Mouse (Mus musculus): ENCODE data around the gene Lmcd1. TPM values are rescaled to one million over a fixed set of nuclear protein-coding genes. Genes with fewer than 3 reads are reported as not detected.

Gene Lmcd1
- polyA plus RNA-seq, 1 experiment from 2014 or later, result 26.6 TPM

DNA sequence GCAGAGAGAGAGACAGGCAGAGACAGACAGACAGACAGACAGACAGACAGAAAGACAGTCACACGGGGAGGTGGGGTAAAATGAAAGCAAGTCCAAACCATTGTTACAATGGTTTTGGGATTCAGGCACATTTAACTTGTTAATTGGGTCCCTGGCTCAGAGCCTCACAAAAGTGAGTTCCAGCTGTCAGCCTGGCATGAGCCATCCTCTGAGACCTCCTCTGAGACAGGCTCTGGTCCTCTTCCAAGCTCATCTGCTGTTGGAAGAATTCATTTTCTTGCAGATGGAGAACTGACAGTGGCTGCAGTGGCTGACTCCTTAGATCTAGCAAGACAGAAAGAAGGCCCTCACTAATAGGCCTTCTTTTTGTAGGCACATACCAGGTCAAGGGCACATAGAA is 6.9 kb upstream of the Lmcd1 start:
- Histone ChIP-seq H3K4me3 (no peak overlapping the region), H3K27ac (no peak overlapping the region), H3K9me3 (no peaks in the 10 kb centered on the region), H3K4me2 (no peak overlapping the region), H3K9ac (no peak overlapping the region), H3K4me1 (peaks cover 14% of the 10 kb centered on the region), H3K36me3 (no peaks in the 10 kb centered on the region), H3K27me3 (peaks cover 7% of the 10 kb centered on the region; the same call in 1 of the 2 replicates)
- WGBS, result 41% methylated on average over 1 of the region's 1 CpGs
- ATAC-seq (ENCODE audit: insufficient number of reproducible peaks, low FRiP score, low TSS enrichment, low read depth), result no peak

DNA sequence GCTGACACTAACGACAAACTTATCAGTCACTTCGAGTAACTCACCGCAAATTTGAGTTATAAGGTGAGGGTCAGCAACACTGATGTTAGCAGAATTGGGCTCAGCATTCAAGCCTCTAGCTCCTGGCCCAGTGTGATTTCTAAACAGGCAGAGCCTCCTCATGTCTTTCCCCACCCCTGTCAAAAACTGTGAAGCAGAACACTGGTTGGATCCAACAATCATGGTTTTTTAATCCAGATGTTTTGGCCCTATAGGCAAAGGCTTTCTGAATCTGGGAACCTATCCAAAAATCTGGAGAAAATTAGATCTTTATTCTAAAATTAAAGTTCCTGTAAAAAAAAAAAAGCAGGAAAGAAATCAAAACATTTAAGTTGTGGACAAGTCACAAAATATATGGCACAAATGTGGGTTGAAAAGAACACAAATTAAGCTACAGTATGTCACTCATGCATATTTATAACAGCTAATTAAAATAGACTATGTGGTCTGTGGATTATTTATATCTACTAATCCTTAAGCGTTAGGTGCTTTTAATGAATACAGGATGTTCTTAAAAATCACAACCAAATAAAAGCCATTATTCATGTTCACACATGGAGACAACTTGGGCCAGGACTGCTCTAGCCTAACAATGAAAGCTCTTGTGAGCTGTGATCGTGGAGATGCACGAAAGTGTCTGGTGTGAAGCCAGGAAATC is 5.7 kb upstream of the Lmcd1 start:
- Histone ChIP-seq H3K36me3 (no peaks in the 10 kb centered on the region), H3K9me3 (no peaks in the 10 kb centered on the region), H3K4me1 (peaks cover 14% of the 10 kb centered on the region), H3K9ac (no peak overlapping the region), H3K4me3 (no peak overlapping the region), H3K27me3 (peaks cover 7% of the 10 kb centered on the region; the same call in 1 of the 2 replicates), H3K4me2 (no peak overlapping the region), H3K27ac (no peak overlapping the region)
- ATAC-seq (ENCODE audit: insufficient number of reproducible peaks, low FRiP score, low TSS enrichment, low read depth), result no peak
- 47% methylated on average over 6 of the region's 6 CpGs for WGBS

DNA sequence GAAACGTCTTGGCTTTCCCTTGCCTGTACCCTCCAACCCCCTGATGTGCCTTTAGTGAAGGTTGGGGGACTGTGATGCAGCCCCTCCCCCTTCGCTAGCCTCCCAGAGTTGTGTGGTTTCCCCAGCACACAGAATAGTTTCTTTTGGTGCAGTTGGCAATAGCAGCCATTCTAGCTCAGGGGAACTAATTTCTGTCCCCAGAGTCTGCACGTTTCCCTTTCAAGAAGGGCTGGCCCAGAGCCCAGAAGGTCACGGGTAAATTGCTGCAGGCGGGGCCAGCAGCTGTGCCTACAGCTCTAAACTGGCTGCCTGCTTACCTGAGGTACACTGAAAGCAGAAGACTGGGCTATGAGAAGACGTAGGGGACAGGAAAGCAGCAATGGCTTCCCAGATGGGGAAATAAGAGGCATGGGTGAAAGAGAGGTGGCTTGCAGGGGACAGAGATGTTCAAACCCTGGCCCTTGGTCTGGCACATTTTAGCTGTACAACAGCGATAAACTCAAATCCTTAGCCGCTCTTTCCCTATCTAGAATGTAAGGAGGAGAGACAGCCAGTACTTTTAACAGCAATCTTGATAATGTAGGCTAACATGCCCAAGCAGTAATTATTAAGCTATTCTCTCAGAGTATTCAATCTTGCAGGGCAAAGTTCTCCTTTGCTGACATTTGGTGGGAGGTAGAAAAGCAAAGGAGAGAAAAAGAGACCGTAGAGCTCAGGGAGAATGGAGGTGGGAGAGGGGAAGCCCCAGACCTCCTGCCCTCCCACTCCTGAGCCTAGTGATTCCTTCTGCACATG is 900 bp downstream of the Lmcd1 start:
- H3K36me3 ChIP-seq, result no peaks in the 10 kb centered on the region
- 0 out of 2 replicates have a peak, but pooled peaks have one; percentile 20 for ATAC-seq (ENCODE audit: insufficient number of reproducible peaks, low FRiP score, low TSS enrichment, low read depth)
- no peaks in the 10 kb centered on the region for H3K9me3 ChIP-seq
- H3K9ac ChIP-seq, result no peak overlapping the region
- WGBS, result 27% methylated on average over 9 of the region's 9 CpGs
- H3K27me3 ChIP-seq, result peaks cover 14% of the 10 kb centered on the region; the same call in 1 of the 2 replicates
- peaks cover 21% of the 10 kb centered on the region for H3K4me1 ChIP-seq
- peak overlapping the region; percentile 37 for H3K4me3 ChIP-seq
- H3K27ac ChIP-seq, result peak overlapping the region; percentile 75
- H3K4me2 ChIP-seq, result peak overlapping the region; percentile 59

DNA sequence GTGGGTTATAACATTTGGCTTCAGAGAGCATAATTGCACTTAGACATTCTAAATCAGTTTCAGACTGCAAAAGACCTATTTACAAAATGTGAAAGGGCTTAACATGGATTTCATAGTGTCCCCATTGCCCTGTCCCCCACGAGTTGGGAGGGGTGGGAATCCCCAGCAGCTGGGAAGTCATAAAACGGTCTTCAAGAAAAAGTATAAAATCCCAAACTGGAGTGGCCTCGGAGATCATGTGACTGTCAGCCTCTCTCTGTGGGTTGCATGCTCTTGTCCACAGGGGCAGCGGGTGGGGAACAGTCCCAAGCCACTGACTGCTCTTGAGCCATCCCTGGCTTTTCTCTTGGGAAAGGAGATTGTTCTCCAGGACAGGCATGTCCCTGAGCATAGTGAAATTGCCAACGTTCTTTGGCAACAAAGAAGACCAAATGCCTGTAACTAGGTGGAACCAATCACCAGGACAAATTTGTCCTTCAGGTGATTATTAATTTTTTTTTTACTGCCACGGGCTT is 2.2 kb downstream of the Lmcd1 start:
- 54% methylated on average over 6 of the region's 6 CpGs for WGBS
- ATAC-seq (ENCODE audit: insufficient number of reproducible peaks, low FRiP score, low TSS enrichment, low read depth), result no peak
- peaks cover 7% of the 10 kb centered on the region; the same call in 1 of the 2 replicates for H3K27me3 ChIP-seq
- H3K27ac ChIP-seq, result no peak overlapping the region
- H3K36me3 ChIP-seq, result no peaks in the 10 kb centered on the region
- 0 out of 2 replicates have a peak overlapping the region, but pooled peaks have one; percentile 37 for H3K4me3 ChIP-seq
- H3K4me2 ChIP-seq, result peak overlapping the region; percentile 59; the same call in 1 of the 2 replicates
- no peak overlapping the region for H3K9ac ChIP-seq
- no peaks in the 10 kb centered on the region for H3K9me3 ChIP-seq
- peaks cover 21% of the 10 kb centered on the region for H3K4me1 ChIP-seq

DNA sequence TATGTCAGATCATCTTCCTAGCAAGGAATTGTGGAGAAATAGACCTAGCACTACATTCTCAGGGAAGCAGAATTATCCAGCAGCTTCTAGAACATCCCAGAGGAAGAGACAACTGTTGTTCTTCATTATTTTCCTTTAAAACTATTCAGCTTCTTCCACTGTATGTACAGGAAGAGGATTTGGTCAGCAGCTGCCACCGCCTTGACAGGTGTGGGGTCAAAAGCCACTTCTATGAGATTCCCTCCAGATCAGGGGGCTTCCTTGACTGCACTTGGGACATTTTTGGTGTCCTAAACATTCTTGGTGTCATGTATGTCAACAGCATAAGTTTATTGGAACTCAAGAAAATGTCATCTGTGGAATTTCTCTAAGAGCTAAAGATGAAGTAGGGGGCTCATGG is 5.2 kb downstream of the Lmcd1 start:
- no peak for ATAC-seq (ENCODE audit: insufficient number of reproducible peaks, low FRiP score, low TSS enrichment, low read depth)
- 85% methylated on average over 1 of the region's 1 CpGs for WGBS
- no peak overlapping the region for H3K9ac ChIP-seq
- H3K27me3 ChIP-seq, result peaks cover 4% of the 10 kb centered on the region; the same call in 1 of the 2 replicates
- no peak overlapping the region for H3K27ac ChIP-seq
- H3K4me3 ChIP-seq, result no peak overlapping the region
- H3K36me3 ChIP-seq, result no peaks in the 10 kb centered on the region
- no peaks in the 10 kb centered on the region for H3K9me3 ChIP-seq
- H3K4me1 ChIP-seq, result peaks cover 14% of the 10 kb centered on the region
- H3K4me2 ChIP-seq, result no peak overlapping the region

DNA sequence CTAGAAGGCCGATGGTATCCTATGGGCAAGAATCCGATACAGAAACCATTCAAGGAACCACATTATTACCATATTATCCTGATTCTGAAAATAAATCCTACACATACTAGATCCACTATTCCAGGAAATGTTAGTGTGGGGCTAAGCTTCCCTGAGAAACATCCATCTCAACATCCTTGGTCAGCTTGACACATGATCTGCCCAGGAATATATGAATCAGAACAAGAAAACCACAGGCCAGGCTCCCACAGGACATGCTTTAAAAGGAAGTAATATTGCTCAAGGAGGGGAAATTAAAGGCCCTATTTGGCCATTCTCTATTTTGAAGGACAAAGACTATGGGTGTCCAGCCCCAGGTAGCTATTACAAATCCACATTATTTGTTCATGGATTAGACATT is 6.6 kb downstream of the Lmcd1 start:
- H3K9ac ChIP-seq, result no peak overlapping the region
- H3K27me3 ChIP-seq, result no peaks in the 10 kb centered on the region
- no peak overlapping the region for H3K4me3 ChIP-seq
- no peak overlapping the region for H3K27ac ChIP-seq
- H3K4me2 ChIP-seq, result no peak overlapping the region
- no peaks in the 10 kb centered on the region for H3K9me3 ChIP-seq
- no peaks in the 10 kb centered on the region for H3K36me3 ChIP-seq
- ATAC-seq (ENCODE audit: insufficient number of reproducible peaks, low FRiP score, low TSS enrichment, low read depth), result no peak
- peaks cover 5% of the 10 kb centered on the region; the same call in 1 of the 2 replicates for H3K4me1 ChIP-seq
- WGBS, result 92% methylated on average over 2 of the region's 2 CpGs

DNA sequence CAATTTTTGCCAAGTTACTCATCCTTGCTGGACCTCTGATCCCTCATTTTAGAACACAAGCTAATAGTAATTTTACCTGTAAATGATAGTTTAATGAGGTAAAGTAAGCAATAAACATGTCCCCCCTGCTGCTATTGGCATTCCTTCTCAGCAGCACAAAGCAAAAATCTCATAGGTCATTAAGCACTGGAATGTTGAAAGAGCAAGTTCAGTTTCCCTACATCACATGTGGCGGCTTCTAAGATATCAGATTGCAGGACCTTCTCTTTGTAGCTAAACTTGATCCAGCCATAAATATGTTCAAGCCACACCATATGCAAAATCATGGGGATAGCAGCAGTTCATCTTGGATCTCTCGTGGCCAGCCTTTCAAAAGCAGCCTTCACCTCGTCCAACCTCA is 7.4 kb downstream of the Lmcd1 start:
- Histone ChIP-seq H3K4me2 (no peak overlapping the region), H3K4me1 (no peaks in the 10 kb centered on the region), H3K27me3 (no peaks in the 10 kb centered on the region), H3K9ac (no peak overlapping the region), H3K36me3 (no peaks in the 10 kb centered on the region), H3K9me3 (no peaks in the 10 kb centered on the region), H3K27ac (no peak overlapping the region), H3K4me3 (no peak overlapping the region)
- ATAC-seq (ENCODE audit: insufficient number of reproducible peaks, low FRiP score, low TSS enrichment, low read depth), result no peak
- 27% methylated on average over 3 of the region's 3 CpGs for WGBS

DNA sequence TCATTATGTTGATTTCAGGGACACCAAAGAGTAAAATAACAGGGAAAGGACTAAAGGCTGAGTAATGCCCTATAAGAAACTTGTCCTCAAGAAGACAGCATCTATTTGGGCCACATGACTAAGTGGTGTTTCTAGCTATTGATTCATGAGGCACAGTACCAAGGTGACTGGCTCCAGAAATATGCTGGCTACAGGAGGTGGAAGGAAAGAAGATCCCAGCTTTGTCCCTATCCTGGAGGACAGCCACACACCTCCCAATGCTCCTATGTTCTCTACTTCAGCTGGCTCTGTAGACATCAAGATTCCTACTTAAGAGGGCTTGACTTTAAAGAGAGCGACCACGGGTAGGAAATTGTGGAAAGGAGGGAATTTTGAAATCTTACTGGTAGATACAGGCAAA is 8.4 kb downstream of the Lmcd1 start:
- H3K4me2 ChIP-seq, result no peak overlapping the region
- no peaks in the 10 kb centered on the region for H3K36me3 ChIP-seq
- no peak for ATAC-seq (ENCODE audit: insufficient number of reproducible peaks, low FRiP score, low TSS enrichment, low read depth)
- no peaks in the 10 kb centered on the region for H3K9me3 ChIP-seq
- 89% methylated on average over 2 of the region's 2 CpGs for WGBS
- H3K9ac ChIP-seq, result no peak overlapping the region
- H3K27me3 ChIP-seq, result no peaks in the 10 kb centered on the region
- H3K4me1 ChIP-seq, result no peaks in the 10 kb centered on the region
- no peak overlapping the region for H3K4me3 ChIP-seq
- no peak overlapping the region for H3K27ac ChIP-seq

DNA sequence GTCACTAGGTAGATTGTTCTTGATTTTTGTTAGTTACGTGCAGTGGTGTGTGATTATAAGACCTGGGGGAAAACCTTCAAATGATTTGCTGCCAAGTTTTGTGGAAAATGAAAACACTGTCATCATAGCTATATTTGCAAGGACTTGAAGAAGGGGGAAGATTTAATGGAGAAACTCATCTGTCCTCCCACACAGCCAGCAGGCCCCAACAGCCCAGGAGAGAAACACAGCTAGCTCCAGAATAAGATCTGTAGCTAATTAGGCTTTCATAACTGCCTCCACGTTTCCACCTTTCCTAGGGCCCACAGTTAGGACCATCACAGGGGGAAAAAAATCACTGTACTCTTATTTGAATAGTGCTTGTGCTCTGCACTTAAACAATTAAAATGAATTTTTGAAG is 10.5 kb downstream of the Lmcd1 start:
- Histone ChIP-seq H3K4me2 (no peak overlapping the region), H3K9ac (no peak overlapping the region), H3K36me3 (no peaks in the 10 kb centered on the region), H3K9me3 (no peaks in the 10 kb centered on the region), H3K27me3 (no peaks in the 10 kb centered on the region), H3K4me3 (no peak overlapping the region), H3K4me1 (no peaks in the 10 kb centered on the region), H3K27ac (no peak overlapping the region)
- ATAC-seq (ENCODE audit: insufficient number of reproducible peaks, low FRiP score, low TSS enrichment, low read depth), result no peak
- WGBS, result 31% methylated on average over 2 of the region's 2 CpGs

DNA sequence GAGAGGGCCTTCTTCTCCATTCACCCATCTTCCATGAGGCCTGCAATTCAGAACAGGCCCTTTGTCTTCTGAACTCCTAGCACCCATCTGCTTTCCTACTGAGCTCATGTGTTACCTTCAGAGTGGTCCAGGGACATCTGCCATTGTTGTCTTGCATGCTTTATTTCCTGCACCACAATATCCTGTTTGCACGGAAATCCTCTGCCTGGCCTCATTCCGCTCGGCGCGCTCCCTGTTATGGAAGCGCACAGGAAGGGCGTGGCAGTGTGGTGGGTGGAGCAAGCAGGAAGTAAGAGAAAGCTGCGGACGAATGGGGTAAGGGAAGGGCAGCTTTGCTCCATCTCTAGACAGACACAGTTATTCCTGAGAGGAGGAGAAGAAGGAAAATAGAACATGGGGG is 14.1 kb downstream of the Lmcd1 start:
- H3K27ac ChIP-seq, result no peak overlapping the region
- no peaks in the 10 kb centered on the region for H3K36me3 ChIP-seq
- WGBS, result 85% methylated on average over 9 of the region's 9 CpGs
- no peaks in the 10 kb centered on the region for H3K4me1 ChIP-seq
- no peaks in the 10 kb centered on the region for H3K27me3 ChIP-seq
- no peaks in the 10 kb centered on the region for H3K9me3 ChIP-seq
- no peak overlapping the region for H3K4me3 ChIP-seq
- no peak for ATAC-seq (ENCODE audit: insufficient number of reproducible peaks, low FRiP score, low TSS enrichment, low read depth)
- no peak overlapping the region for H3K9ac ChIP-seq
- no peak overlapping the region for H3K4me2 ChIP-seq

DNA sequence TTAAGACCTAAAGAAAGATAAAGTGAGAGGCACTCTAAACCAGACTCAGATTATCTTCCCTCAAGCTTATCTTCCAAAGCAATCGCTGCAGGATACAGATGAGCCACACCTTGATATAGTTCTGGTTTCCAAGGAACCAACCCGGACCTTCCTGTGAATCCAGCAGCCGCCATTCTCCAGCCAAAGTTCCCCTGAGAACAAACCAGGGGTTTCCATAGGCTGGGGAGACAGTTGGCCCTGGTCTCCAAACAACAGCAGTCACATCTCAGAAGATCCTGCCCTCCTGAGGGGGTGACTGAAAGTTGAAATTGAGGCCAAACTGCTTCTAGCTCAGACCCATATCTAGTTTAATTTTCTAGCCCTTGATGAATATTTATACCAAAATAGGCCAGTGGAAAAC is 14.7 kb downstream of the Lmcd1 start:
- H3K9ac ChIP-seq, result no peak overlapping the region
- H3K27ac ChIP-seq, result no peak overlapping the region
- no peak for ATAC-seq (ENCODE audit: insufficient number of reproducible peaks, low FRiP score, low TSS enrichment, low read depth)
- no peaks in the 10 kb centered on the region for H3K4me1 ChIP-seq
- H3K27me3 ChIP-seq, result no peaks in the 10 kb centered on the region
- 87% methylated on average over 3 of the region's 3 CpGs for WGBS
- no peak overlapping the region for H3K4me3 ChIP-seq
- H3K9me3 ChIP-seq, result no peaks in the 10 kb centered on the region
- H3K4me2 ChIP-seq, result no peak overlapping the region
- H3K36me3 ChIP-seq, result no peaks in the 10 kb centered on the region

DNA sequence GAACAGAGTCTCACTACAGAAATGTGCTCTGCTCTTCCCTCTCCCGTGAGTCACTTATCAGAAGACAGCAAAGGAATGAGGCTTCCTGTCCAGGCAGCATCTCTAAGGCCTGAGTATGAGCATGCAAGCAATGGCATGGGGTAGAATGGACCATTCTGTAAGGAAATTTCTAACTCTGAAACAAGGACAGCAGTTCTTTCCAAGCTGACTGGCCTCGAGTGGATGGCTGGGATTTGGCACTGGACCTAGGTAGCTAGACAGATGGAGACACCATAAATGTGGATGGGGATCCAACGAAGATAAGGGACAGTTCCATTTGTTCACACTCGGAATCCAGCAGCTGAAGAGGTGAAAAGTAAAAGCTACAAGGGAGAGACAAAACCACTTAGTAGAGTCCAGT is 17.6 kb downstream of the Lmcd1 start:
- Histone ChIP-seq H3K4me2 (no peak overlapping the region), H3K36me3 (no peaks in the 10 kb centered on the region), H3K4me1 (no peaks in the 10 kb centered on the region), H3K27ac (no peak overlapping the region), H3K9ac (no peak overlapping the region), H3K4me3 (no peak overlapping the region), H3K9me3 (no peaks in the 10 kb centered on the region), H3K27me3 (no peaks in the 10 kb centered on the region)
- ATAC-seq (ENCODE audit: insufficient number of reproducible peaks, low FRiP score, low TSS enrichment, low read depth), result no peak
- 77% methylated on average over 4 of the region's 4 CpGs for WGBS

Measured in limb, embryonic 15.5 days (tissue).